Comparison of ENCODE assay signal across 9 mouse cellular contexts in the genomic region with DNA sequence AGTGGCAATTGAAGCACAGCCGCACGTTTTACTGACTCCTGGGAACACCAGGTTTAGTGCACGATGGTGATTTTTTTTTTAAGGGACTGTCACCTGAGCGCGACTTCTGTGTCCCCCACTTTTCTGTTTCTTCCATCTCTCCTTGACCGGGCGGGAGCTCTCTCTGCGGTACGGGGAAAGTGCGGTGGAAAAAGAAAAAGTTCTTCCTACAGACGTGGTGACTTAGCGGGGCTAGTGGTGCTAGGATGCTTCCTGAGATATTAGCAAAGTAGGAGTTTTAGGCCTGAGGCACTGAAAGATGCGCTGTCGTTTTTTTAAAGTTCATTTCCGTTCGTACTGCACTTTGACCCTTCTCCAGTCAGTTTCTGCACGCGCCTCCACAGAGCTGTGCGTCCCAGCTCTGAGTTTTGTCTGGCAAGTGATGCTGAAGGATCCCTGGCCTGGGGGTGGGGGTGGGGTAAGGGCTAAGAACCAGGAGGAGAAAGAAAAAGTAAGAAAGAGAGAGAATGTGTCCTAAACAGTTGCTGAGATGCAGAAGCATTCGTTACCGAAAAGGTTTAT. TPM values are rescaled to one million over a fixed set of nuclear protein-coding genes. Genes with fewer than 3 reads are reported as not detected.
A peak's percentile ranks its signal among the peaks of the same experiment; 100 is the strongest.
DNase-seq lines count a peak whose midpoint lies in the region; ATAC-seq and TF ChIP-seq lines count a peak whose summit lies in the region.
"Had no signal": no experiment of that assay in that cellular context is flagged by ENCODE, and none has a peak within 500 bp of the region (broad histone marks: within the 10 kb centered on the region; RNA-seq: fewer than 3 reads in every experiment).

No protein-coding gene starts in this region.

- ATAC-seq in megakaryocyte, adult 5-6 weeks (ENCODE audit: poor library complexity, severe bottlenecking), result no peak
- no peak for ATAC-seq in forebrain, embryonic 16.5 days
- no peak for ATAC-seq in liver, embryonic 16.5 days (ENCODE audit: low read depth)
- ATAC-seq: activated CD4-positive, CD25-positive, alpha-beta regulatory T cell, adult 4 months had no signal

- intact Hi-C loops in left cerebral cortex, adult 2 months (cut with DNase I), result loop anchor here (5.0 kb wide), 1 partner anchor 963 kb away; no protein-coding TSS in a partner anchor

- H3K4me3 ChIP-seq in megakaryocyte, embryonic 14.5 days (replicated peaks), result peak overlapping the region; percentile 91
- peak overlapping the region; percentile 48 for H3K4me3 ChIP-seq in forebrain, embryonic 16.5 days (replicated peaks; ENCODE audit: low read length)
- H3K4me3 ChIP-seq in liver, embryonic 16.5 days (ENCODE audit: low read depth, low read length), result peak overlapping the region; percentile 34
- H3K4me3 ChIP-seq in left cerebral cortex, adult 2 months, result no peak overlapping the region

- no peak overlapping the region for H3K27ac ChIP-seq in forebrain, embryonic 16.5 days (ENCODE audit: low read length)
- no peak overlapping the region for H3K27ac ChIP-seq in liver, embryonic 16.5 days (ENCODE audit: low read length)
- no peak overlapping the region for H3K27ac ChIP-seq in left cerebral cortex, adult 2 months

- H3K36me3 ChIP-seq in megakaryocyte, embryonic 14.5 days (replicated peaks; ENCODE audit: low read length), result no peaks in the 10 kb centered on the region
- no peaks in the 10 kb centered on the region for H3K36me3 ChIP-seq in forebrain, embryonic 16.5 days (ENCODE audit: control insufficient read depth, insufficient read depth)
- no peaks in the 10 kb centered on the region for H3K36me3 ChIP-seq in liver, embryonic 16.5 days (ENCODE audit: control insufficient read depth, insufficient read depth)

- H3K4me1 ChIP-seq in megakaryocyte, embryonic 14.5 days, result peaks cover 22% of the 10 kb centered on the region
- H3K4me1 ChIP-seq in forebrain, embryonic 16.5 days (replicated peaks; ENCODE audit: control insufficient read depth, insufficient read depth, low read length), result peaks cover 22% of the 10 kb centered on the region
- no peaks in the 10 kb centered on the region; the same call in none of the 2 replicates for H3K4me1 ChIP-seq in liver, embryonic 16.5 days (ENCODE audit: control insufficient read depth, low read depth, low read length)

- no peak for TF ChIP-seq CTCF in left cerebral cortex, adult 2 months (IDR thresholded peaks at IDR 0.05)

- no peak for DNase-seq in urinary bladder, postnatal 10 days (ENCODE audit: low spot score)
- DNase-seq in thymus, postnatal 14 days, result no peak
- DNase-seq in left cerebral cortex, adult 2 months (ENCODE audit: extremely low spot score in 1 of 2, low spot score in 2 of 2), result no peak
- no peak for DNase-seq in T-cell, adult 2 months (ENCODE audit: low spot score)

- WGBS in forebrain, embryonic 16.5 days, result 2% methylated on average over 21 of the region's 21 CpGs
- WGBS in liver, embryonic 16.5 days (ENCODE audit: insufficient replicate concordance), result 6% methylated on average over 21 of the region's 21 CpGs

- H3K4me2 ChIP-seq in forebrain, embryonic 16.5 days (ENCODE audit: low read length), result peak overlapping the region; percentile 85
- peak overlapping the region; percentile 55 for H3K4me2 ChIP-seq in liver, embryonic 16.5 days (ENCODE audit: low read depth, low read length)

- H3K9me3 ChIP-seq in megakaryocyte, embryonic 14.5 days, result peaks cover 2% of the 10 kb centered on the region; the same call in 1 of the 2 replicates
- no peaks in the 10 kb centered on the region for H3K9me3 ChIP-seq in forebrain, embryonic 16.5 days (ENCODE audit: control insufficient read depth, low read length)
- no peaks in the 10 kb centered on the region for H3K9me3 ChIP-seq in liver, embryonic 16.5 days (replicated peaks; ENCODE audit: control insufficient read depth, low read length)

- peaks cover 50% of the 10 kb centered on the region for H3K27me3 ChIP-seq in megakaryocyte, embryonic 14.5 days (replicated peaks)
- H3K27me3 ChIP-seq in forebrain, embryonic 16.5 days (replicated peaks; ENCODE audit: control insufficient read depth, insufficient read depth, low read length), result peaks cover 14% of the 10 kb centered on the region
- peaks cover 35% of the 10 kb centered on the region for H3K27me3 ChIP-seq in liver, embryonic 16.5 days (ENCODE audit: control insufficient read depth, insufficient read depth, low read depth, low read length)

- H3K9ac ChIP-seq in forebrain, embryonic 16.5 days (replicated peaks; ENCODE audit: low read depth, low read length), result no peak overlapping the region
- no peak overlapping the region for H3K9ac ChIP-seq in liver, embryonic 16.5 days (ENCODE audit: low read depth, low read length)

RNA-seq across cellular contexts. Expression of a gene that starts 1.5 kb away (rescaled TPM):
- polyA plus RNA-seq in megakaryocyte, embryonic 14.5 days (2012; ENCODE audit: insufficient read depth, low replicate concordance), result 0.20 TPM in 1 of 2 replicates, not detected in the other
- total RNA-seq in megakaryocyte, adult 5-6 weeks (2015), result not detected in 2 replicates
- total RNA-seq in megakaryocyte, adult 5-6 weeks (2017), result not detected in 2 replicates
- polyA plus RNA-seq in forebrain, embryonic 16.5 days (2015; fragmentation: Nextera tagmentation; extraction: Ambion mirVana), result 0.18 TPM in 1 of 2 replicates, not detected in the other
- polyA plus RNA-seq in liver, embryonic 16.5 days (2015; fragmentation: Nextera tagmentation; extraction: Ambion mirVana), result not detected in 2 replicates
- 1 to 10 TPM in 1 of 2 experiments, under 1 TPM in 1; 0.72 to 1.1 TPM for total RNA-seq in left cerebral cortex, adult 2 months (2021)
